Mouse (Mus musculus) ES-E14 (cell line): Measurements from ENCODE around the gene Irf8.

Source experiments
- CHD2 ChIP-seq: IDR thresholded peaks from 2 replicates; pipeline ENCODE4 v1.6.1; 2014; ENCODE audit warnings: mild to moderate bottlenecking, low read depth, low read length, inconsistent platforms
- HCFC1 ChIP-seq: IDR thresholded peaks from 2 replicates; pipeline ENCODE4 v1.6.1; 2012; ENCODE audit warnings: low read length, inconsistent platforms, borderline replicate concordance; ENCODE audit not compliant: insufficient read depth
- MAFK ChIP-seq: IDR thresholded peaks from 2 replicates; pipeline ENCODE4 v1.6.1; 2014; ENCODE audit warnings: mild to moderate bottlenecking, low read depth, low read length, inconsistent platforms; ENCODE audit not compliant: insufficient read depth
- ZC3H11A ChIP-seq: IDR thresholded peaks from 2 replicates; pipeline ENCODE4 v1.6.1; 2012; ENCODE audit warnings: low read depth, mild to moderate bottlenecking, inconsistent platforms, low read length, borderline replicate concordance
- ZNF384 ChIP-seq: IDR thresholded peaks from 2 replicates; pipeline ENCODE4 v1.6.1; 2012; ENCODE audit warnings: low read depth, low read length, inconsistent platforms

GRCm38 (mm10) chr8:120686576-120686975, 49.6 kb upstream of the Irf8 start:
- TF ChIP-seq HCFC1 (no peak), MAFK (no peak), CHD2 (no peak), ZC3H11A (no peak), ZNF384 (no peak)
